Mouse (Mus musculus) liver, embryonic 12.5 days (tissue): Measurements from ENCODE around the gene Serpina6. TPM values are rescaled to one million over a fixed set of nuclear protein-coding genes. Genes with fewer than 3 reads are reported as not detected.

Source experiments
- ATAC-seq: fragments of 200-750 bp; cut with Nextera tagmentation; 2 replicates; pipeline ENCODE4 v1.8.0; 2017; ENCODE audit warnings: moderate number of reproducible peaks, mild to moderate bottlenecking, moderate library complexity
- H3K27ac ChIP-seq: fragments of 300-500 bp; sonication (generic); 2 replicates; pipeline ENCODE4 v1.5.1; 2016; ENCODE audit warnings: mild to moderate bottlenecking
- H3K27me3 ChIP-seq: fragments of 300-500 bp; sonication (generic); replicated peaks from 2 replicates; pipeline ENCODE4 v1.6.1; 2016; ENCODE audit warnings: mild to moderate bottlenecking, moderate library complexity
- H3K36me3 ChIP-seq: fragments of 300-500 bp; sonication (generic); 2 replicates; pipeline ENCODE4 v1.6.1; 2016; ENCODE audit warnings: mild to moderate bottlenecking, moderate library complexity
- H3K4me1 ChIP-seq: fragments of 300-500 bp; sonication (generic); 2 replicates; pipeline ENCODE4 v1.6.1; 2016
- H3K4me2 ChIP-seq: fragments of 300-500 bp; sonication (generic); 2 replicates; pipeline ENCODE4 v1.6.1; 2016; ENCODE audit warnings: mild to moderate bottlenecking, moderate library complexity
- H3K4me3 ChIP-seq: fragments of 300-500 bp; sonication (generic); 2 replicates; pipeline ENCODE4 v1.5.1; 2016; ENCODE audit warnings: mild to moderate bottlenecking, moderate library complexity
- H3K9ac ChIP-seq: fragments of 300-500 bp; sonication (generic); 2 replicates; pipeline ENCODE4 v1.6.1; 2016; ENCODE audit warnings: mild to moderate bottlenecking, moderate library complexity
- H3K9me3 ChIP-seq: fragments of 300-500 bp; sonication (generic); replicated peaks from 2 replicates; pipeline ENCODE4 v1.6.1; 2016; ENCODE audit warnings: mild to moderate bottlenecking, moderate library complexity
- WGBS: fragments of 180-500 bp; shearing (Covaris S2); methylation state at CpG from one replicate; pipeline ENCODE4 v1.1.7; 2016; ENCODE audit not compliant: insufficient replicate concordance; 5-methylcytosine and 5-hydroxymethylcytosine counted together
- polyA plus RNA-seq: library from polyadenylated mRNA; unstranded; fragments of >200 nt; fragmentation: Nextera tagmentation; extraction: Ambion mirVana; gene quantifications from 2 replicates; pipeline ENCODE4 v1.2.1, GENCODE M21; 2016

Gene Serpina6
- polyA plus RNA-seq, 1 experiment from 2014 or later, result 1,058 TPM

GRCm38 (mm10) chr12:103653836-103654235 lies 3.2 kb downstream of the Serpina6 start:
- peak overlapping the region; percentile 47; the same call in 1 of the 2 replicates for H3K4me2 ChIP-seq
- 83% methylated on average over 2 of the region's 2 CpGs for WGBS
- ATAC-seq, result no peak

GRCm38 (mm10) chr12:103646314-103646713 lies 10.7 kb downstream of the Serpina6 start:
- no peaks in the 10 kb centered on the region for H3K36me3 ChIP-seq
- no peak overlapping the region for H3K9ac ChIP-seq
- no peaks in the 10 kb centered on the region for H3K9me3 ChIP-seq
- H3K27ac ChIP-seq, result no peak overlapping the region
- H3K27me3 ChIP-seq, result no peaks in the 10 kb centered on the region
- no peak overlapping the region for H3K4me3 ChIP-seq
- 64% methylated on average over 2 of the region's 2 CpGs for WGBS
- H3K4me1 ChIP-seq, result no peaks in the 10 kb centered on the region
- ATAC-seq, result no peak
- H3K4me2 ChIP-seq, result no peak overlapping the region

More at GRCm38 (mm10) chr12:103653836-103654235, 3.2 kb downstream of the Serpina6 start:
- no peak overlapping the region for H3K27ac ChIP-seq
- no peaks in the 10 kb centered on the region for H3K36me3 ChIP-seq
- no peaks in the 10 kb centered on the region for H3K4me1 ChIP-seq
- H3K9ac ChIP-seq, result no peak overlapping the region
- H3K9me3 ChIP-seq, result no peaks in the 10 kb centered on the region
- H3K27me3 ChIP-seq, result no peaks in the 10 kb centered on the region
- H3K4me3 ChIP-seq, result no peak overlapping the region

GRCm38 (mm10) chr12:103644601-103645000 lies 12.4 kb downstream of the Serpina6 start:
- Histone ChIP-seq H3K27ac (no peak overlapping the region), H3K4me3 (no peak overlapping the region), H3K36me3 (no peaks in the 10 kb centered on the region), H3K9ac (no peak overlapping the region), H3K9me3 (no peaks in the 10 kb centered on the region), H3K4me2 (no peak overlapping the region), H3K27me3 (no peaks in the 10 kb centered on the region), H3K4me1 (no peaks in the 10 kb centered on the region)
- no peak for ATAC-seq
- WGBS, result 28% methylated on average over 5 of the region's 5 CpGs

GRCm38 (mm10) chr12:103643818-103644217 lies 13.2 kb downstream of the Serpina6 start:
- no peak overlapping the region for H3K4me2 ChIP-seq
- no peaks in the 10 kb centered on the region for H3K27me3 ChIP-seq
- WGBS, result 62% methylated on average over 3 of the region's 3 CpGs
- no peak overlapping the region for H3K9ac ChIP-seq
- no peak overlapping the region for H3K27ac ChIP-seq
- H3K4me1 ChIP-seq, result no peaks in the 10 kb centered on the region
- no peak overlapping the region for H3K4me3 ChIP-seq
- H3K36me3 ChIP-seq, result no peaks in the 10 kb centered on the region
- no peaks in the 10 kb centered on the region for H3K9me3 ChIP-seq
- ATAC-seq, result no peak

GRCm38 (mm10) chr12:103643336-103643735 lies 13.7 kb downstream of the Serpina6 start:
- Histone ChIP-seq H3K9ac (no peak overlapping the region), H3K9me3 (no peaks in the 10 kb centered on the region), H3K4me2 (no peak overlapping the region), H3K27me3 (no peaks in the 10 kb centered on the region), H3K4me3 (no peak overlapping the region), H3K27ac (no peak overlapping the region), H3K36me3 (no peaks in the 10 kb centered on the region), H3K4me1 (no peaks in the 10 kb centered on the region)
- WGBS, result 2% methylated on average over 2 of the region's 2 CpGs
- ATAC-seq, result no peak

GRCm38 (mm10) chr12:103635846-103636245 lies 21.2 kb downstream of the Serpina6 start:
- Histone ChIP-seq H3K27ac (no peak overlapping the region), H3K9me3 (no peaks in the 10 kb centered on the region), H3K4me2 (no peak overlapping the region), H3K4me1 (no peaks in the 10 kb centered on the region; the same call in 1 of the 2 replicates), H3K9ac (no peak overlapping the region), H3K27me3 (no peaks in the 10 kb centered on the region), H3K4me3 (no peak overlapping the region), H3K36me3 (no peaks in the 10 kb centered on the region)
- peak; percentile 63 for ATAC-seq
- 45% methylated on average over 2 of the region's 2 CpGs for WGBS

GRCm38 (mm10) chr12:103634430-103634829 lies 22.6 kb downstream of the Serpina6 start:
- Histone ChIP-seq H3K27ac (no peak overlapping the region), H3K27me3 (no peaks in the 10 kb centered on the region), H3K36me3 (no peaks in the 10 kb centered on the region), H3K4me2 (no peak overlapping the region), H3K4me3 (no peak overlapping the region), H3K4me1 (no peaks in the 10 kb centered on the region; the same call in 1 of the 2 replicates), H3K9ac (no peak overlapping the region), H3K9me3 (no peaks in the 10 kb centered on the region)
- ATAC-seq, result no peak
- 53% methylated on average over 2 of the region's 2 CpGs for WGBS

- peak within 1 kb of the TSS; percentile 39 for H3K4me3 ChIP-seq
- H3K36me3 ChIP-seq, result peaks cover 7% of the 10 kb centered on the region
- H3K9me3 ChIP-seq, result no peaks in the 10 kb centered on the region
- peak; percentile 65 for ATAC-seq
- H3K27ac ChIP-seq, result peak within 1 kb of the TSS; percentile 48
- H3K4me1 ChIP-seq, result no peaks in the 10 kb centered on the region; the same call in 1 of the 2 replicates
- H3K4me2 ChIP-seq, result peak within 1 kb of the TSS; percentile 50
- no peaks in the 10 kb centered on the region for H3K27me3 ChIP-seq
- peak within 1 kb of the TSS; percentile 39; the same call in 1 of the 2 replicates for H3K9ac ChIP-seq
- WGBS, result 48% methylated on average over 3 of the region's 3 CpGs
Observed at GRCm38 (mm10) chr12:103631203-103631612, 25.8 kb downstream of the Serpina6 start, which contains the start of gene Serpina10. TSS of gene Serpina10 (minus strand) at chr12:103631444.

GRCm38 (mm10) chr12:103616860-103617261 lies 40.2 kb downstream of the Serpina6 start:
- H3K9me3 ChIP-seq, result no peaks in the 10 kb centered on the region
- WGBS, result 36% methylated on average over 10 of the region's 10 CpGs
- H3K36me3 ChIP-seq, result no peaks in the 10 kb centered on the region
- H3K4me3 ChIP-seq, result no peak overlapping the region
- H3K9ac ChIP-seq, result no peak overlapping the region
- 0 out of 2 replicates have a peak, but pooled peaks have one; percentile 35 for ATAC-seq
- no peaks in the 10 kb centered on the region for H3K4me1 ChIP-seq
- H3K27me3 ChIP-seq, result no peaks in the 10 kb centered on the region
- H3K4me2 ChIP-seq, result no peak overlapping the region
- no peak overlapping the region for H3K27ac ChIP-seq

GRCm38 (mm10) chr12:103615734-103616133 lies 41.3 kb downstream of the Serpina6 start:
- WGBS, result 52% methylated on average over 4 of the region's 4 CpGs
- Histone ChIP-seq H3K4me3 (no peak overlapping the region), H3K9ac (no peak overlapping the region), H3K36me3 (peaks cover under 1% of the 10 kb centered on the region; the same call in 1 of the 2 replicates), H3K4me1 (no peaks in the 10 kb centered on the region), H3K9me3 (no peaks in the 10 kb centered on the region), H3K27ac (no peak overlapping the region), H3K4me2 (no peak overlapping the region), H3K27me3 (no peaks in the 10 kb centered on the region)
- ATAC-seq, result no peak

- H3K4me1 ChIP-seq, result no peaks in the 10 kb centered on the region
- no peaks in the 10 kb centered on the region for H3K27me3 ChIP-seq
- no peak overlapping the region for H3K4me3 ChIP-seq
- no peak overlapping the region for H3K4me2 ChIP-seq
- 66% methylated on average over 1 of the region's 1 CpGs for WGBS
- no peaks in the 10 kb centered on the region for H3K9me3 ChIP-seq
- no peak overlapping the region for H3K27ac ChIP-seq
- H3K36me3 ChIP-seq, result peaks cover 6% of the 10 kb centered on the region; the same call in 1 of the 2 replicates
- H3K9ac ChIP-seq, result no peak overlapping the region
- no peak for ATAC-seq
Observed at GRCm38 (mm10) chr12:103615141-103615540, 41.9 kb downstream of the Serpina6 start.

- H3K36me3 ChIP-seq, result no peaks in the 10 kb centered on the region
- no peaks in the 10 kb centered on the region for H3K9me3 ChIP-seq
- H3K4me2 ChIP-seq, result no peak overlapping the region
- no peaks in the 10 kb centered on the region for H3K4me1 ChIP-seq
- no peak overlapping the region for H3K9ac ChIP-seq
- WGBS, result 61% methylated on average over 3 of the region's 3 CpGs
- no peak for ATAC-seq
- H3K27ac ChIP-seq, result no peak overlapping the region
- no peaks in the 10 kb centered on the region for H3K27me3 ChIP-seq
- H3K4me3 ChIP-seq, result no peak overlapping the region
Observed at GRCm38 (mm10) chr12:103601839-103602238, 55.2 kb downstream of the Serpina6 start.

GRCm38 (mm10) chr12:103600364-103600763 lies 56.6 kb downstream of the Serpina6 start:
- Histone ChIP-seq H3K4me3 (no peak overlapping the region), H3K27ac (no peak overlapping the region), H3K36me3 (no peaks in the 10 kb centered on the region), H3K9ac (no peak overlapping the region), H3K4me2 (no peak overlapping the region), H3K27me3 (no peaks in the 10 kb centered on the region), H3K4me1 (no peaks in the 10 kb centered on the region), H3K9me3 (no peaks in the 10 kb centered on the region)
- 17% methylated on average over 3 of the region's 3 CpGs for WGBS
- ATAC-seq, result no peak
